Mouse (Mus musculus): ENCODE measurements around the gene Nfya.

GRCm38 (mm10) chr17:48437421-48437911 is 27.8 kb upstream of the Nfya start:
- TF ChIP-seq CTCF (IDR thresholded peaks at IDR 0.05; ENCODE audit: control insufficient read depth, insufficient read depth, insufficient replicate concordance, low read depth, low read length) (no peak), POLR2A (IDR thresholded peaks at IDR 0.05; ENCODE audit: control insufficient read depth, low read depth, low read length) (no peak)

Measured in testis, adult 2 months (tissue).